Mouse (Mus musculus) spleen, adult 2 months (tissue): Measurements from ENCODE around the gene Phykpl.

ENCODE experiments used
- CTCF ChIP-seq: fragments of 200-500 bp; IDR thresholded peaks from 2 replicates; pipeline ENCODE4 v1.5.1; 2011; ENCODE audit warnings: mild to moderate bottlenecking, inconsistent platforms; ENCODE audit not compliant: insufficient read depth, insufficient read length, insufficient replicate concordance; ENCODE audit errors: extremely low read depth
- POLR2A ChIP-seq: fragments of 200-500 bp; IDR thresholded peaks from 2 replicates; pipeline ENCODE4 v1.6.1; 2011; ENCODE audit warnings: low read depth, low read length, inconsistent platforms

DNA sequence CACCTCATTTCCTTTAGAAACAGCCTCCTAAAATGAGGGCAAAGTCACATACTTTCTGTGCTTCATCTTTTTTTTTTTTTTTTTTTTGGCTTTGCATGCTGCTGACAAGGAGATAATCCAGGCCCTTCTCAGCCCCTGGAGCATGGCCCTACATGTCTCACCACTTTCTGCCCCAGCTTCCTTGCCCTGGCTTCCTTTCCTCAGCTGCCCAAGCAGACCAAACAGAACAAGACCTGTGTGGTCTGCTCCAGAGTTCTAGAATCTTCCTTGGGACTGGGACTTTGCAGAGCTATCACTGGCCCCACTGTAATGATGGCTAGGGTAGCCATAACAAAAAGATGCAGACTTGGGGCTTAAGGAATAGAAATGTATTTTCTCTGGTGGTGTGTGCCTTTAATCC is 5.4 kb downstream of the Phykpl start:
- TF ChIP-seq CTCF (no peak), POLR2A (no peak)
